Mouse (Mus musculus) telencephalon, adult 2 months (tissue): ENCODE results near the gene Fbxw25.
"Not testable (repeated sequence)": the region's sequence is repeated elsewhere in the genome, so short reads cannot be mapped to it uniquely, and the experiment has no call there.

Experiments used
- DNase-seq: peaks from one replicate; pipeline ENCODE4 v3.0.0-alpha.2; 2011; ENCODE audit warnings: low read depth, low spot score

The Fbxw25 gene

DNA sequence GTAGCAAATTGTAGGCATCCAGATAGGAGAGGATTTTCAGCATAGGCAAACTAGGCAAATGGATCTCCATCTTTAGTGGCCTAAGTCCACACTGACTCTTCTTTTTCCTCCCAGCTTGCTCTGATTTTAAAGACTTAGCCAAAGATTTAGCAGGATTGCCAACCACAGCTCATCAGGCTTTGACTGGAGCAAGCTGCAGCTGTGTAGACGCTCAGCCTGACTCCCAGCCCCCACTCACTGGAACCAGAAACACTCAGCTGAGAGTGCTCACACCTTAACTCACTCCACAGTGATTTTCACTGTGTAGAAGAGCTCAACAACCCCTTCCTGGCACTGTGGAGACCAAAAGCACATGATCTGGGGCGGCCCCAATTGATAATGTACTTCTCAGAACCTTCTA lies at the start of gene Fbxw25:
Fbxw25 (minus strand) TSS at position 101 of the 400 bp plus-strand sequence.
- DNase-seq, result not testable (repeated sequence)

DNA sequence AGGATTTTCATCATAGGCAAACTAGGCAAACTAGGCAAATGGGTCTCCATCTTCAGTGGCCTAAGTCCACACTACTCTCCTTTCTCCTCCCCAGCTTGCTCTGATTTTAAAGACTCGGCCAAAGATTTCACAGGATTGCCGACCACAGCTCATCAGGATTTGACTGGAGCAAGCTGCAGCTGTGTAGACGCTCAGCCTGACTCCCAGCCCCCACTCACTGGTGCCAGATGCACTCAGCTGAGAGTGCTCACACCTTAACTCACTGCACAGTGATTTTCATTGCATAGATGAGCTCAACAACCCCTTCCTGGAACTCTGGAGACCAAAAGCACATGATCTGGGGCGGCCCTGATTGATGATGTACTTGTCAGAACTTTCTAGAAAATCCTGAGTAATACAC lies 38.1 kb upstream of the Fbxw25 start, which contains the start of gene Fbxw18:
Fbxw18 (minus strand) TSS at position 101 of the 400 bp plus-strand sequence.
- not testable (repeated sequence) for DNase-seq

DNA sequence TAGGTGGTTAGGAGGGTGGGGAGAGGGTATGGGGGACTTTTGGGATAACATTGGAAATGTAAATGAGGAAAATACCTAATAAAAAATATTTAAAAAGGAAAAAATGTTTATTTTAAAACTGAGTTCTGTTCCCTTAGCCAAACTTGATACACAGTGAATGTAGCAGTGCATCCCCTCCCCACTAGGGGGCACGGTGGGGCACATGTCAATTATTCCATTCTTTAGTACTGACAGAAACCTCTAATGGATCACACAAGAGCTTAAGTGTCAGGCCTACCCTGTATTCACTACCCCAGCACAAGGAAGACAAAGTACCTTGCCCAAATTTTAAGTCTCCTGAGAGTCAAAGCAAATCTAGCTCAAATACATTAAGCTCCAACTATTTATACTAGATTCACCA lies 20.8 kb upstream of the Fbxw25 start:
- no peak for DNase-seq

DNA sequence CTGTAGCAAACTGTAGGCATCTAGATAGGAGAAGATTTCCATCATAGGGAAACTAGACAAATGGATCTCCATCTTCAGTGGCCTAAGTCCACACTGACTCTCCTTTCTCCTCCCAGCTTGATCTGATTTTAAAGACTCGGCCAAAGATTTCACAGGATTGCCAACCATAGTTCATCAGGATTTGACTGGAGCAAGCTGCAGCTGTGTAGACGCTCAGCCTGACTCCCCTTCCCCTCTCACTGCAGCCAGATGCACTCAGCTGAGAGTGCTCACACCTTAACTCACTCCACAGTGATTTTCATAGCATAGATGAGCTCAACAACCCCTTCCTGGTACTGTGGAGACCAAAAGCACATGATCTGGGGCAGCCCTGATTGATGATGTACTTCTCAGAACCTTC lies 38.5 kb downstream of the Fbxw25 start, which contains the start of gene Fbxw24:
Fbxw24 (minus strand) TSS at position 101 of the 400 bp plus-strand sequence.
- DNase-seq, result not testable (repeated sequence)

- peak; percentile 5 for DNase-seq
These were observed 57.6 kb downstream of the Fbxw25 start for GRCm38 (mm10) chr9:109606837-109607236.

GRCm38 (mm10) chr9:109602128-109602527 lies 62.3 kb downstream of the Fbxw25 start:
- DNase-seq, result not testable (repeated sequence)

- DNase-seq, result no peak
These were observed 67.2 kb downstream of the Fbxw25 start for GRCm38 (mm10) chr9:109597226-109597625.
